In the genomic region with DNA sequence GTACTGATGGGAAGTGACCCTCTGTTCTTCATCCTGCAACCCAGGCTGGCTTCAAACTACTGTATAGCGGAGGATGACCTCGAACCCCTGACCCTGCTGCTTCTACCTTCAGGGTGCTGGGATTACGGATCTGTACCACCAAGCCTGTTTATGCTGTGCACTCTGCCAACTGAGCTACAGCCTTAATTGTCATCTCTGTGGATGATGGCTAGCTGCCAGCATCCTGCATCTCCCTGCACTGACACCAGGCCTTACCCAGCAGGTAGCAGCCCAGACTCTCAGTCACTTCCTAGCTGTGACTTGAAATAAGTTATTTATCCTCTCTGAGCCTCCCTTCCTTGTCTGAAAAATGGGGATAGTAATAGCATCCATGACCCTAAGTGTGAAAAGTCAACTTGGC, we compare ENCODE assay signal across 14 mouse cellular contexts.
DNase-seq lines count a peak whose midpoint lies in the region.
"Had no signal": no experiment of that assay in that cellular context is flagged by ENCODE, and none has a peak within 500 bp of the region (broad histone marks: within the 10 kb centered on the region; RNA-seq: fewer than 3 reads in every experiment).

No protein-coding gene starts in this region.

- peak; percentile 78 for DNase-seq in cerebellum, adult 11-12 months
- DNase-seq in cerebellum, adult 8-10 months: no peak
- peak; percentile 43 for DNase-seq in left cerebral cortex, postnatal 4 days
- no peak for DNase-seq in left cerebral cortex, adult 11 months (ENCODE audit: low spot score)
- peak; percentile 77 for DNase-seq in cerebellum, adult 9-10 months
- peak; percentile 73 to 81 for DNase-seq in cerebellum, postnatal 25 days
- DNase-seq in adrenal gland, postnatal 36 days: no peak
- DNase-seq in frontal cortex, postnatal 25 days (ENCODE audit: low spot score in 2 of 2): no peak
- DNase-seq: adrenal gland, postnatal 10 days; embryo, embryonic 11 days; gastrocnemius, postnatal 14 days; heart, adult 2 months; heart, postnatal 14 days; kidney, adult 2 months had no signal

- intact Hi-C loops in left cerebral cortex, postnatal 4 days (cut with DNase I): no loop called here

Comparison
In these comparisons a context has a peak if more than half of its experiments do, and no peak if none do; other contexts are left out.
1. DNase-seq: peak in cerebellum, adult 11-12 months (single experiment), left cerebral cortex, postnatal 4 days (single experiment), cerebellum, adult 9-10 months (single experiment) and cerebellum, postnatal 25 days (2 of 2); none in cerebellum, adult 8-10 months (single experiment), left cerebral cortex, adult 11 months (single experiment), adrenal gland, postnatal 36 days (0 of 2) and frontal cortex, postnatal 25 days (0 of 2).